19 mouse cellular contexts compared by ENCODE assay signal in the genomic region with DNA sequence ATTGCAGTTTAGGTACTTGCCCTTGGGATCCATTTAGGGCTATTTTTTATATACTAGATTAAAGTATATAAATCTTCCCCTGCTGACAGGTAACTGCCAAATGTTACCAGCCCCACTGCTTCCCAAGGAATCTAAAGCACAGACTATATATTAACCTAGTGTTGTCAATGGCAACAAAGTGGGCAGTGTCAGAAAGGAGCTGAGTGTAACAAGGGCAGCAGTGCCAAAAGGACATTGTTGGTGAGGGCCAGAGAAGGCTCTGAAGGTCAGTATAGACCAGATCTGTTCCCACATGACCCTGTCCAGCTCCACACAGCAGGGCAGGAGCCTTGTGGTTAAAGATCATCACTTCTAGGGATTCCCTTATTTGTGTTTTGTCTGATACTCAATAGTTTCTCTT.
DNase-seq lines count a peak whose midpoint lies in the region; ATAC-seq and TF ChIP-seq lines count a peak whose summit lies in the region.
"Had no signal": no experiment of that assay in that cellular context is flagged by ENCODE, and none has a peak within 500 bp of the region (broad histone marks: within the 10 kb centered on the region; RNA-seq: fewer than 3 reads in every experiment).

No protein-coding gene starts in this region.

- H3K9ac ChIP-seq in heart, postnatal 0 days (replicated peaks; ENCODE audit: low read depth, low read length) = no peak overlapping the region
- no peak overlapping the region for H3K9ac ChIP-seq in kidney, embryonic 16.5 days (replicated peaks; ENCODE audit: low read length)
- no peak overlapping the region for H3K9ac ChIP-seq in liver, adult 2 months (ENCODE audit: low read depth, low read length)
- H3K9ac ChIP-seq: embryonic facial prominence, embryonic 13.5 days; forebrain, embryonic 12.5 days; hindbrain, embryonic 15.5 days had no signal

- H3K36me3 ChIP-seq in heart, postnatal 0 days (replicated peaks; ENCODE audit: control insufficient read depth, insufficient read depth, low read length) = no peaks in the 10 kb centered on the region
- H3K36me3 ChIP-seq in kidney, embryonic 16.5 days (ENCODE audit: insufficient read depth, low read length) = no peaks in the 10 kb centered on the region
- no peaks in the 10 kb centered on the region for H3K36me3 ChIP-seq in liver, adult 2 months (ENCODE audit: control insufficient read depth, insufficient read depth, low read length)
- H3K36me3 ChIP-seq: embryonic facial prominence, embryonic 13.5 days; forebrain, embryonic 12.5 days; heart, embryonic 10.5 days; hindbrain, embryonic 15.5 days had no signal

- no peak overlapping the region for H3K4me3 ChIP-seq in heart, postnatal 0 days (ENCODE audit: low read depth, low read length)
- H3K4me3 ChIP-seq in kidney, embryonic 16.5 days (ENCODE audit: low read length) = no peak overlapping the region
- no peak overlapping the region for H3K4me3 ChIP-seq in liver, adult 2 months (ENCODE audit: insufficient read depth, low read depth, low read length)
- H3K4me3 ChIP-seq: embryonic facial prominence, embryonic 13.5 days; forebrain, embryonic 12.5 days; heart, embryonic 10.5 days; hindbrain, embryonic 15.5 days had no signal

- H3K27me3 ChIP-seq in heart, postnatal 0 days (ENCODE audit: control insufficient read depth, insufficient read depth, low read length) = no peaks in the 10 kb centered on the region
- H3K27me3 ChIP-seq in kidney, embryonic 16.5 days (ENCODE audit: insufficient read depth, low read length) = no peaks in the 10 kb centered on the region
- H3K27me3 ChIP-seq in liver, adult 2 months (ENCODE audit: control insufficient read depth, insufficient read depth, low read length) = no peaks in the 10 kb centered on the region
- H3K27me3 ChIP-seq: embryonic facial prominence, embryonic 13.5 days; forebrain, embryonic 12.5 days; hindbrain, embryonic 15.5 days had no signal

- 0 out of 2 replicates have a peak, but pooled peaks cover 11% of the 10 kb centered on the region for H3K4me1 ChIP-seq in heart, postnatal 0 days (ENCODE audit: control insufficient read depth, insufficient read depth)
- H3K4me1 ChIP-seq in kidney, embryonic 16.5 days (ENCODE audit: insufficient read depth, low read length) = no peaks in the 10 kb centered on the region
- H3K4me1 ChIP-seq in liver, adult 2 months (ENCODE audit: control insufficient read depth, insufficient read depth, low read length) = peaks cover 15% of the 10 kb centered on the region
- H3K4me1 ChIP-seq: forebrain, embryonic 12.5 days; hindbrain, embryonic 15.5 days had no signal

- no peak for DNase-seq in heart, postnatal 0 days (ENCODE audit: low spot score)
- no peak for DNase-seq in heart, postnatal 4 days
- no peak for DNase-seq in kidney, postnatal 25 days
- DNase-seq in liver, adult 2 months (ENCODE audit: extremely low read depth, low read depth, low spot score) = peak; percentile 64
- no peak for DNase-seq in liver
- peak; percentile 6 for DNase-seq in forelimb bud, embryonic 11.5 days (ENCODE audit: low read depth, low spot score)
- DNase-seq: adrenal gland, adult 2 months; adrenal gland, postnatal 25 days; cerebellum, adult 18-20 months; cerebellum, adult 9-11 months; cerebellum, postnatal 36 days; gastrocnemius, postnatal 14 days had no signal

- H3K9me3 ChIP-seq in heart, postnatal 0 days (replicated peaks; ENCODE audit: control insufficient read depth, low read length) = 0 out of 2 replicates have a peak, but pooled peaks cover 3% of the 10 kb centered on the region
- H3K9me3 ChIP-seq in kidney, embryonic 16.5 days (ENCODE audit: low read length) = no peaks in the 10 kb centered on the region
- H3K9me3 ChIP-seq: forebrain, embryonic 12.5 days; heart, embryonic 10.5 days; hindbrain, embryonic 15.5 days had no signal

- H3K4me2 ChIP-seq in heart, postnatal 0 days (ENCODE audit: low read depth, low read length) = no peak overlapping the region
- no peak overlapping the region for H3K4me2 ChIP-seq in kidney, embryonic 16.5 days (replicated peaks; ENCODE audit: low read depth, low read length)
- H3K4me2 ChIP-seq: embryonic facial prominence, embryonic 13.5 days; forebrain, embryonic 12.5 days; hindbrain, embryonic 15.5 days had no signal

- no peak for TF ChIP-seq CTCF in heart, postnatal 0 days (IDR thresholded peaks at IDR 0.05; ENCODE audit: low read depth)
- TF ChIP-seq CTCF in liver, adult 2 months (IDR thresholded peaks at IDR 0.05; ENCODE audit: low read depth, low read length) = no peak

- H3K79me2 ChIP-seq in liver, adult 2 months (ENCODE audit: control insufficient read depth, insufficient read depth, low read length) = peaks cover 15% of the 10 kb centered on the region; the same call in 1 of the 2 replicates

- no peak for TF ChIP-seq POLR2A in liver, adult 2 months (IDR thresholded peaks at IDR 0.05; ENCODE audit: extremely low read depth, insufficient read depth, low read length)

- peak overlapping the region; percentile 70 for H3K27ac ChIP-seq in heart, postnatal 0 days (ENCODE audit: low read depth)
- no peak overlapping the region for H3K27ac ChIP-seq in kidney, embryonic 16.5 days (ENCODE audit: low read length)
- H3K27ac ChIP-seq in liver, adult 2 months (replicated peaks; ENCODE audit: insufficient read depth, low read depth, low read length) = no peak overlapping the region
- H3K27ac ChIP-seq: embryonic facial prominence, embryonic 13.5 days; forebrain, embryonic 12.5 days; heart, embryonic 10.5 days; hindbrain, embryonic 15.5 days had no signal

- TF ChIP-seq EP300 in heart, postnatal 0 days (IDR thresholded peaks at IDR 0.05; ENCODE audit: low read depth) = no peak

- ATAC-seq in heart, postnatal 0 days (ENCODE audit: insufficient read depth, low read depth) = peak; percentile 77
- ATAC-seq in kidney, embryonic 16.5 days (ENCODE audit: low FRiP score, low TSS enrichment) = peak; percentile 79; the same call in 1 of the 2 replicates
- no peak for ATAC-seq in megakaryocyte progenitor cell, adult 5-6 weeks (replicated peaks; ENCODE audit: poor library complexity)
- ATAC-seq: forebrain, embryonic 16.5 days had no signal

Comparison
In these comparisons a context has a peak if more than half of its experiments do, and no peak if none do; other contexts are left out.
1. DNase-seq: peak in liver, adult 2 months (single experiment) and forelimb bud, embryonic 11.5 days (single experiment); none in heart, postnatal 0 days (single experiment), heart, postnatal 4 days (single experiment), kidney, postnatal 25 days (0 of 2) and liver (single experiment).